Comparison of ENCODE assay signal across 12 mouse cellular contexts in genomic region chr11:120873206-120873605, GRCm38 (mm10). TPM values are rescaled to one million over a fixed set of nuclear protein-coding genes. Genes with fewer than 3 reads are reported as not detected.
DNase-seq lines count a peak whose midpoint lies in the region; ATAC-seq and TF ChIP-seq lines count a peak whose summit lies in the region.
"Had no signal": no experiment of that assay in that cellular context is flagged by ENCODE, and none has a peak within 500 bp of the region (broad histone marks: within the 10 kb centered on the region; RNA-seq: fewer than 3 reads in every experiment).

No protein-coding gene starts in this region.

- no peak for ATAC-seq in kidney, embryonic 15.5 days (replicated peaks; ENCODE audit: low FRiP score)
- ATAC-seq in inflammation-experienced regulatory T-cells, adult 6 months = no peak
- no peak for ATAC-seq in forebrain, embryonic 13.5 days
- ATAC-seq: midbrain, embryonic 13.5 days had no signal

- H3K9me3 ChIP-seq in kidney, embryonic 15.5 days (replicated peaks) = no peaks in the 10 kb centered on the region
- H3K9me3 ChIP-seq in forebrain, embryonic 13.5 days (replicated peaks) = no peaks in the 10 kb centered on the region
- H3K9me3 ChIP-seq: embryonic facial prominence, embryonic 12.5 days; midbrain, embryonic 13.5 days had no signal

- H3K27me3 ChIP-seq in kidney, adult 2 months (replicated peaks; ENCODE audit: control insufficient read depth, insufficient read depth, low read length) = no peaks in the 10 kb centered on the region
- no peaks in the 10 kb centered on the region for H3K27me3 ChIP-seq in kidney, embryonic 15.5 days
- H3K27me3 ChIP-seq in forebrain, embryonic 13.5 days = no peaks in the 10 kb centered on the region
- H3K27me3 ChIP-seq: embryonic facial prominence, embryonic 12.5 days; midbrain, embryonic 13.5 days had no signal

- DNase-seq in kidney, adult 2 months = peak; percentile 84
- DNase-seq in right cerebral cortex, postnatal 4 days = peak; percentile 26
- DNase-seq in right cerebral cortex, adult 2 months (ENCODE audit: low spot score in 2 of 2) = no peak
- DNase-seq in kidney, adult 8-10 months = peak; percentile 66 to 71
- no peak for DNase-seq in thymus, postnatal 25 days
- DNase-seq: cerebellum, adult 11 months; liver had no signal

- H3K4me3 ChIP-seq in kidney, adult 2 months (ENCODE audit: insufficient read depth, low read depth, low read length) = no peak overlapping the region
- no peak overlapping the region for H3K4me3 ChIP-seq in kidney, embryonic 15.5 days (replicated peaks)
- no peak overlapping the region for H3K4me3 ChIP-seq in forebrain, embryonic 13.5 days
- H3K4me3 ChIP-seq: embryonic facial prominence, embryonic 12.5 days; midbrain, embryonic 13.5 days had no signal

- H3K9ac ChIP-seq in kidney, embryonic 15.5 days = no peak overlapping the region
- no peak overlapping the region for H3K9ac ChIP-seq in forebrain, embryonic 13.5 days
- H3K9ac ChIP-seq: embryonic facial prominence, embryonic 12.5 days; midbrain, embryonic 13.5 days had no signal

- no peak for TF ChIP-seq CTCF in kidney, adult 2 months (conservative IDR thresholded peaks at IDR 0.05; ENCODE audit: insufficient read depth, insufficient read length, low read depth, low read length)

- no peak overlapping the region for H3K27ac ChIP-seq in kidney, adult 2 months (ENCODE audit: insufficient read depth, low read depth, low read length)
- no peak overlapping the region for H3K27ac ChIP-seq in kidney, embryonic 15.5 days
- H3K27ac ChIP-seq in forebrain, embryonic 13.5 days = no peak overlapping the region
- H3K27ac ChIP-seq: embryonic facial prominence, embryonic 12.5 days; midbrain, embryonic 13.5 days had no signal

- TF ChIP-seq POLR2A in kidney, adult 2 months (IDR thresholded peaks at IDR 0.05; ENCODE audit: low read depth, low read length) = no peak

- 0 out of 2 replicates have a peak, but pooled peaks cover 2% of the 10 kb centered on the region for H3K4me1 ChIP-seq in kidney, adult 2 months (ENCODE audit: control insufficient read depth, insufficient read depth, low read length)
- no peaks in the 10 kb centered on the region for H3K4me1 ChIP-seq in kidney, embryonic 15.5 days
- H3K4me1 ChIP-seq in forebrain, embryonic 13.5 days = no peaks in the 10 kb centered on the region
- H3K4me1 ChIP-seq: embryonic facial prominence, embryonic 12.5 days; midbrain, embryonic 13.5 days had no signal

- WGBS in kidney, adult 2 months = 53% methylated on average over 6 of the region's 6 CpGs
- WGBS in kidney, embryonic 15.5 days = 77% methylated on average over 6 of the region's 6 CpGs
- 90% methylated on average over 6 of the region's 6 CpGs for WGBS in forebrain, embryonic 13.5 days

- H3K36me3 ChIP-seq in kidney, adult 2 months (ENCODE audit: control insufficient read depth, insufficient read depth, low read length) = no peaks in the 10 kb centered on the region
- H3K36me3 ChIP-seq in kidney, embryonic 15.5 days = peaks cover 17% of the 10 kb centered on the region
- H3K36me3 ChIP-seq in forebrain, embryonic 13.5 days (ENCODE audit: poor library complexity, severe bottlenecking) = peaks cover 12% of the 10 kb centered on the region; the same call in 1 of the 2 replicates

- no peak overlapping the region for H3K4me2 ChIP-seq in kidney, embryonic 15.5 days
- H3K4me2 ChIP-seq in forebrain, embryonic 13.5 days = no peak overlapping the region
- H3K4me2 ChIP-seq: embryonic facial prominence, embryonic 12.5 days; midbrain, embryonic 13.5 days had no signal

RNA-seq across cellular contexts. Expression of gene Fasn, which starts 48.9 kb away (rescaled TPM):
- polyA plus RNA-seq in kidney, adult 2 months (2012; rRNA removed) = 936 and 1,244 TPM in 2 replicates
- 44.1 and 51.8 TPM in 2 replicates for polyA plus RNA-seq in kidney, embryonic 15.5 days (2015; fragmentation: Nextera tagmentation; extraction: Ambion mirVana)
- polyA plus RNA-seq in inflammation-experienced regulatory T-cells, adult 6 months (2017; shearing (Covaris generic)) = 10 to 100 TPM; 22.7 to 31.3 (median 29.4) TPM
- 61.4 and 79.4 TPM in 2 replicates for polyA plus RNA-seq in forebrain, embryonic 13.5 days (2015; fragmentation: Nextera tagmentation; extraction: Ambion mirVana)

RNA-seq across cellular contexts. Expression of gene Ccdc57, which starts 59.5 kb away (rescaled TPM):
- 2.9 and 3.5 TPM in 2 replicates for polyA plus RNA-seq in kidney, adult 2 months (2012; rRNA removed)
- 8.0 and 8.4 TPM in 2 replicates for polyA plus RNA-seq in kidney, embryonic 15.5 days (2015; fragmentation: Nextera tagmentation; extraction: Ambion mirVana)
- polyA plus RNA-seq in inflammation-experienced regulatory T-cells, adult 6 months (2017; shearing (Covaris generic)) = under 1 TPM; 0.35 to 0.45 (median 0.42) TPM
- polyA plus RNA-seq in forebrain, embryonic 13.5 days (2015; fragmentation: Nextera tagmentation; extraction: Ambion mirVana) = 5.6 and 6.9 TPM in 2 replicates

Comparison
In these comparisons a context has a peak if more than half of its experiments do, and no peak if none do; other contexts are left out.
1. DNase-seq: peak in kidney, adult 2 months (single experiment), right cerebral cortex, postnatal 4 days (single experiment) and kidney, adult 8-10 months (2 of 2); none in right cerebral cortex, adult 2 months (0 of 2) and thymus, postnatal 25 days (single experiment).
2. RNA of gene Fasn, which starts 48.9 kb away (polyA plus RNA-seq): 936 to 1,244 TPM in kidney, adult 2 months; 61.4 to 79.4 TPM in forebrain, embryonic 13.5 days, 44.1 to 51.8 TPM in kidney, embryonic 15.5 days and 22.7 to 31.3 TPM in inflammation-experienced regulatory T-cells, adult 6 months; every median in the first group is over 10 times any median in the second.